Mouse (Mus musculus): ENCODE measurements at regions not wholly inside any gene's neighbourhood (a gene's known extent, or its start where the extent isn't known, plus 50 kb on each side); places are given as distances from the start of the nearest gene placed in this dataset.

GRCm38 (mm10) chr15:68508190-68508589 lies 2007.5 kb upstream of the Lrrc6 start:
- TF ChIP-seq POLR2A (IDR thresholded peaks at IDR 0.05; ENCODE audit: borderline replicate concordance, extremely low read depth, low read depth, low read length) (no peak), CTCF (IDR thresholded peaks at IDR 0.05; ENCODE audit: insufficient read depth, low read length) (no peak)

All from lung, adult 2 months (tissue).